Mouse (Mus musculus) megakaryocyte, embryonic 14.5 days (primary cell): ENCODE data around the gene Pip5kl1.

Experiments used
- FLI1 ChIP-seq: IDR thresholded peaks from 2 replicates; pipeline ENCODE4 v1.6.1; 2012; ENCODE audit warnings: low read length, inconsistent platforms, mixed read lengths
- GATA1 ChIP-seq: IDR thresholded peaks from 3 replicates; pipeline ENCODE4 v1.6.1; 2012; ENCODE audit warnings: mixed read lengths, low read length, inconsistent platforms, borderline replicate concordance

- no peak for TF ChIP-seq FLI1
- no peak for TF ChIP-seq GATA1
Observed at GRCm38 (mm10) chr2:32599409-32599808, 24.8 kb downstream of the Pip5kl1 start, which contains the start of gene St6galnac6.
